Mouse (Mus musculus): Measurements from ENCODE around the gene Kctd21. TPM values are rescaled to one million over a fixed set of nuclear protein-coding genes. Genes with fewer than 3 reads are reported as not detected.

Gene Kctd21
- polyA plus RNA-seq, 1 experiment from 2014 or later: 5.7 TPM

DNA sequence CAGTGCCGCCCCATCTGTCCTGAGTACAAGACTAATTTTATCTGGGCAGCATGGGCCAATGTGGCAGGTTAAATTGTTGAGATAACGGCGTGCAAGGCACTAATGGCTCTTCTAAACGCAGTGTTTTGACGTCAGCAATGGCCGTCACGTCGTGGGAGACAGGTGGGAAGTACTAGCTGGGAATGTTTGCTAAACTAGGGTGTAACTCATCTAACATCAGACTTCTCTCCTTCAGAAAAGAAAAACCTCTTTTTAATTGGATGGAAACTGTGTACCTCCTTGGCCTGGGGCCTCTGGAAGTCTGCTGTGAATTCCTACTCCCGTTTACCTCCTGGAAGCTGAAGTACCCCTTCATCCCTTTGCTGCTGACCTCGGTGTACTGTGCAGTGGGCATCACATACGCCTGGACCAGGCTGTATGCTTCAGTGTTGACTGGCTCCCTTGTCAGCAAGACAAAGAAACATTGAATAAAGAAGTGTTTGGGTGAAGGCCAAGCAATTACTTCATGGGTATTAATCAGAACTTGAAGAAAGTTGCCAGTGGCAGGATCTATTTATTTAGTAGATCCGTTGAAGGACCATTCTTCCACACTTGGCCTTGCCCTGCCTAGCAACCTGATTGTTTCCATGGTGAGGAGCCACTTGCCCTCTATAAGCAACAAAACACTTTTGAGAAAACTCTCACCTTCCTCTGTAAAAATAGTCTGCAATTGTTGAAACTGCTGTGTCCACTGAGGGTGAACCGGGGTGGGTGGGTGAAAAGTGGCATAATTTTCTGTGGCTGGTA lies 59.4 kb downstream of the Kctd21 start:
- no peak overlapping the region for H3K4me2 ChIP-seq (replicated peaks; ENCODE audit: low read depth, low read length)
- DNase-seq (ENCODE audit: low spot score): peak; percentile 95
- H3K4me3 ChIP-seq (ENCODE audit: low read depth, low read length): no peak overlapping the region
- no peaks in the 10 kb centered on the region for H3K36me3 ChIP-seq (ENCODE audit: insufficient read depth, low read length)
- H3K9me3 ChIP-seq (ENCODE audit: low read length): no peaks in the 10 kb centered on the region
- H3K27ac ChIP-seq (ENCODE audit: low read length): peak overlapping the region; percentile 52
- H3K4me1 ChIP-seq (ENCODE audit: insufficient read depth, low read depth, low read length): no peaks in the 10 kb centered on the region
- H3K27me3 ChIP-seq (replicated peaks; ENCODE audit: insufficient read depth, low read length): no peaks in the 10 kb centered on the region
- peak; percentile 93 for ATAC-seq
- no peak for TF ChIP-seq CTCF (IDR thresholded peaks at IDR 0.05)
- TF ChIP-seq EP300 (IDR thresholded peaks at IDR 0.05): no peak
- no peak overlapping the region for H3K9ac ChIP-seq (replicated peaks; ENCODE audit: low read depth)
- 43% methylated on average over 13 of the region's 13 CpGs for WGBS

DNA sequence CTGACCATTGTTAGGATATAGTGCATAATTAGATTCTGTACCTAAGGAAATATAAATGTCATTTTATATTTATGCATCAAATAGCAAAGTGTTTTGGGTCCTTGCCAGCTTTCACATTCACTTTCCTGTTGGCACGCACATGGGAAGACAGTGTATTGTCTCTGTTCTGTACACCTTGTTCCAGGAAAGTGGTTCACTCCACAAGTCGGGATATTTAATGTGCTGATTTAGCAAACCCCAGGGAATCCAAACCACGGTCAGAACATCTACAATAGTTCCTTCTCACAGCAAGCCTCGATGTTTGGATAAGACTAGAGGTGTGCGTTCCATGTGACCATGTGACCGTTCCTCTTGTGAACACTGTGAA lies 59.9 kb downstream of the Kctd21 start:
- no peaks in the 10 kb centered on the region for H3K4me1 ChIP-seq (ENCODE audit: insufficient read depth, low read depth, low read length)
- H3K9ac ChIP-seq (replicated peaks; ENCODE audit: low read depth): no peak overlapping the region
- no peaks in the 10 kb centered on the region for H3K36me3 ChIP-seq (ENCODE audit: insufficient read depth, low read length)
- H3K4me3 ChIP-seq (ENCODE audit: low read depth, low read length): no peak overlapping the region
- TF ChIP-seq CTCF (IDR thresholded peaks at IDR 0.05): no peak
- peak; percentile 98 for TF ChIP-seq EP300 (IDR thresholded peaks at IDR 0.05)
- ATAC-seq (peak; percentile 76), DNase-seq (ENCODE audit: low spot score) (peak; percentile 79)
- H3K27me3 ChIP-seq (replicated peaks; ENCODE audit: insufficient read depth, low read length): no peaks in the 10 kb centered on the region
- H3K27ac ChIP-seq (ENCODE audit: low read length): peak overlapping the region; percentile 52
- no peaks in the 10 kb centered on the region for H3K9me3 ChIP-seq (ENCODE audit: low read length)
- H3K4me2 ChIP-seq (replicated peaks; ENCODE audit: low read depth, low read length): no peak overlapping the region
- 38% methylated on average over 6 of the region's 6 CpGs for WGBS

DNA sequence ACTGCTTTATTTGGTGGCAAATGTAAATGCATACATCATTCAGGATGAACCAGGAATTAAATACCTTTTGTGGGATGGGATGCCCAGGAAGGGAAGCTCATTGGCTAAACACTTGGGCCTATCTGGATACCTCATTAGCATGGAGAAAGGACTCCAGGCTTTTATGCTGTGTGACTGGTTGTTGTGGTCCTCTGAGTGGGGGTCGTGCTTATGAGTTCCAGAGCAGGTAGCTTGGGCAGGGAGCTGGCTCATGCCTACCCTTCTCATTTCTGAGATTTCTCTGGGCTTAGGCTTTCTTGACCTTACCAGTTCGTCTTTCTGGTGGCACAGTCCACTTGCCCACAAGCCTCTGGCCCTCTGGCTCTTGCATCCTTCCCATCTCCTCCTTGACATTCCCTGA lies 62.2 kb downstream of the Kctd21 start:
- TF ChIP-seq CTCF (IDR thresholded peaks at IDR 0.05) (no peak), EP300 (IDR thresholded peaks at IDR 0.05) (no peak)
- WGBS: 75% methylated on average over 2 of the region's 2 CpGs
- no peaks in the 10 kb centered on the region for H3K36me3 ChIP-seq (ENCODE audit: insufficient read depth, low read length)
- H3K27ac ChIP-seq (ENCODE audit: low read length): no peak overlapping the region
- no peak overlapping the region for H3K9ac ChIP-seq (replicated peaks; ENCODE audit: low read depth)
- no peak overlapping the region for H3K4me2 ChIP-seq (replicated peaks; ENCODE audit: low read depth, low read length)
- ATAC-seq: no peak
- DNase-seq (ENCODE audit: low spot score): no peak
- no peaks in the 10 kb centered on the region for H3K4me1 ChIP-seq (ENCODE audit: insufficient read depth, low read depth, low read length)
- no peaks in the 10 kb centered on the region for H3K9me3 ChIP-seq (ENCODE audit: low read length)
- H3K27me3 ChIP-seq (replicated peaks; ENCODE audit: insufficient read depth, low read length): no peaks in the 10 kb centered on the region
- H3K4me3 ChIP-seq (ENCODE audit: low read depth, low read length): no peak overlapping the region

DNA sequence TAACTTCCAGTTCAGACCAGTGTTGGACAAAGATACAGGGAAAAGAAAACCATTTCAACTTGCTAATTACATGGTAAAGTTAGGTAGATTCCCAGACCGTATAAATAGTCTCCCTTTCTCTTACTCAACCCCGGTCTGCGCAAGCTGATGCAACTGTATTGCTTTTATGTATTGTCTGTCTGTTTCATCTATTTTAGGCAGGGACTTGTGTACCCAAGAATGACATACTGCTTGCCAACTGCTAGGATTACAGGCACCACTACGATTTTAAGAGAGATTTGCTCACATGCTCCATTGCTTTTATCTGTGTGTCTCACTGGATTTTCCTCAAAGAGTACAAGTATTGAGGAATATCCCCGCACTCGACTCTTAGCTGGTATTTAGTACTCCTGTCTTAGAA lies 66.8 kb downstream of the Kctd21 start:
- Histone ChIP-seq H3K9ac (replicated peaks; ENCODE audit: low read depth) (no peak overlapping the region), H3K27ac (ENCODE audit: low read length) (no peak overlapping the region), H3K9me3 (ENCODE audit: low read length) (no peaks in the 10 kb centered on the region), H3K36me3 (ENCODE audit: insufficient read depth, low read length) (no peaks in the 10 kb centered on the region), H3K4me3 (ENCODE audit: low read depth, low read length) (no peak overlapping the region), H3K27me3 (replicated peaks; ENCODE audit: insufficient read depth, low read length) (no peaks in the 10 kb centered on the region), H3K4me1 (ENCODE audit: insufficient read depth, low read depth, low read length) (peaks cover 9% of the 10 kb centered on the region), H3K4me2 (replicated peaks; ENCODE audit: low read depth, low read length) (no peak overlapping the region)
- ATAC-seq (no peak), DNase-seq (ENCODE audit: low spot score) (no peak)
- WGBS: 90% methylated on average over 6 of the region's 6 CpGs
- no peak for TF ChIP-seq CTCF (IDR thresholded peaks at IDR 0.05)
- TF ChIP-seq EP300 (IDR thresholded peaks at IDR 0.05): no peak

Other genes with a start within 250 kb of the Kctd21 start
- gene Usp35, start 307 bp upstream of the Kctd21 start, polyA plus RNA-seq (2015; fragmentation: Nextera tagmentation; extraction: Ambion mirVana): 1.5 and 1.6 TPM in 2 replicates
- 11.0 TPM in 2 replicates for gene Alg8, start 39.3 kb downstream of the Kctd21 start, polyA plus RNA-seq (2015; fragmentation: Nextera tagmentation; extraction: Ambion mirVana)
- gene Ndufc2, start 67.7 kb downstream of the Kctd21 start, polyA plus RNA-seq (2015; fragmentation: Nextera tagmentation; extraction: Ambion mirVana): 461 and 535 TPM in 2 replicates
- 2.4 and 2.5 TPM in 2 replicates for gene Thrsp, start 85.4 kb downstream of the Kctd21 start, polyA plus RNA-seq (2015; fragmentation: Nextera tagmentation; extraction: Ambion mirVana)
- 4.8 and 6.7 TPM in 2 replicates for gene Kctd14, start 119.0 kb downstream of the Kctd21 start, polyA plus RNA-seq (2015; fragmentation: Nextera tagmentation; extraction: Ambion mirVana)
- gene Ints4, start 148.6 kb downstream of the Kctd21 start, polyA plus RNA-seq (2015; fragmentation: Nextera tagmentation; extraction: Ambion mirVana): 19.8 and 21.2 TPM in 2 replicates
- 56.1 and 56.3 TPM in 2 replicates for gene Aamdc, start 247.2 kb downstream of the Kctd21 start, polyA plus RNA-seq (2015; fragmentation: Nextera tagmentation; extraction: Ambion mirVana)
- gene Rsf1, start 247.6 kb downstream of the Kctd21 start, polyA plus RNA-seq (2015; fragmentation: Nextera tagmentation; extraction: Ambion mirVana): 16.2 and 17.4 TPM in 2 replicates